Mouse (Mus musculus): ENCODE results near the gene Hcn2. TPM values are rescaled to one million over a fixed set of nuclear protein-coding genes. Genes with fewer than 3 reads are reported as not detected.
A peak's percentile ranks its signal among the peaks of the same experiment; 100 is the strongest.

Hcn2 gene
- total RNA-seq, 2 experiments from 2014 or later = 0.50 TPM; not detected in 1

DNA sequence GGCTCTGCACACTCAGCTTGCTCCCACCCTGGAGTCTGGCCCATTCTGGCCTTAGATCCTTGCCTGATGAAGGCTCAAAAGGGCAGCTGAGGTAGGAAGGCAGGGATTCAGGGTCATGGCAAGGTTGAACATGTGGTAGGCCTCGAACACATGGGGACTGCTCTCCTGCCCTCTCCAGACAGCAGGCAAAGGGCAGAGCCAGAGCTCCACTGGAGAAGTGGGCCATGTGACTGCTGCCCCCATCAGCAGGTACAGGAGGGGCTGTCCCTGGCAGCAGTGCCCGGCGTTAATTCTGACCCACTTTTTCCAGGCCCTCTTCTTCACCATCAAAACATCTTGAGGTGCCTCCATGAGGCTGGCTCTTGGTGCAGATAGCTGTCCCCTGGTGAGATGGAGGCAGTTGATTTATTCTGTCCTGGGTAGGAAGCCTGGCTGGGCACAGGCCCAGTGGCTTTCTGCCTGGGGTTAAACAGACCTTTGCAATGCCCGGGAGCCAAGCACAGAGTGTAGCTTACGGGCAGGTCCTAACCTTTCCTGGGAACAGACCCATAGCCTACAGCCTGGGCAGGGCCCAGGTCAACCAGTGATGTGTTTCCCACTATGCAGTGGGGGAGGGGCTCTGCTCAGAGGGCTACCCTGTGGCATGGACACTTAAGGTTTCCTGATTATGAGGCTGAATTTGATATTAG lies 9.9 kb upstream of the Hcn2 start:
- no peak for ATAC-seq (replicated peaks; ENCODE audit: low FRiP score, low TSS enrichment, poor library complexity, severe bottlenecking)

DNA sequence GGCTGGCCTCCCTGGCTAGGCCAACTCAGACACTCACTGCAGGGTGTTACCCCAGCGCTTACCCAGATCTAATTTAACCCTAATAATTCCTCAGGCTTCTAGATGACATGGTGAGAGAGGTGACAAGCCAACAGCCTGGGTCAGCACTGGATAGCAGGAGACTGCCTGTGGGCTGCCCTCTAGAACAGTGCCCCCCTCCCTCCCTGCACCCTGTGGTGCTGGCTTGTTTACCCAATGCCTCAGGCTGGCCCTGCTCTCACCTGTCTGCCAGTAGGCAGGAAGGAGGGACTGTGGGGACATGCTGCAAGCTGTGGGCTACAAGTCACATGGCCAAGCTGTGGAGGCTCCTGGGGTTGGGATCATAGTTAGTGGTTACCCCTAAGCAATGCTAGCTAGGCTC lies 9.3 kb upstream of the Hcn2 start:
- no peak for ATAC-seq (replicated peaks; ENCODE audit: low FRiP score, low TSS enrichment, poor library complexity, severe bottlenecking)

DNA sequence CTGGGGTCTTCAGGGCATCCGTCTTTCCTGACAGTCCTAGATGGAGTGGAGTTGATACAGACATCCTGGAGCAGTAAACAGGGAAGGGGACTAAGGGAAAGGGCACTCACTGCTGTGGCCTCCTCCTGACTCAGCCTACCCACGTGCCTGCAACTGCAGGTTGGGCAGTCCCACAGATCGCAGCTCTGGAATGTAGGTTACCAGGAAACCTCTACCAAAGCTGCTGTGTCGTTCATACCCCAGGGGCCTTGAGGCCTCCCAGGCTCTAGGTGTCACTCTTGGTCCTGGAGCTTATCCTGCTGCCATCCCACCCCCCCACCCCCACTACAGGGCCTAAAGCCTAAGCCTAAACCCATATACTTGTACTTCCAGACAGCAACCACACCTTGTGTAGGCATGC lies 8.7 kb upstream of the Hcn2 start:
- ATAC-seq (replicated peaks; ENCODE audit: low FRiP score, low TSS enrichment, poor library complexity, severe bottlenecking) = no peak

DNA sequence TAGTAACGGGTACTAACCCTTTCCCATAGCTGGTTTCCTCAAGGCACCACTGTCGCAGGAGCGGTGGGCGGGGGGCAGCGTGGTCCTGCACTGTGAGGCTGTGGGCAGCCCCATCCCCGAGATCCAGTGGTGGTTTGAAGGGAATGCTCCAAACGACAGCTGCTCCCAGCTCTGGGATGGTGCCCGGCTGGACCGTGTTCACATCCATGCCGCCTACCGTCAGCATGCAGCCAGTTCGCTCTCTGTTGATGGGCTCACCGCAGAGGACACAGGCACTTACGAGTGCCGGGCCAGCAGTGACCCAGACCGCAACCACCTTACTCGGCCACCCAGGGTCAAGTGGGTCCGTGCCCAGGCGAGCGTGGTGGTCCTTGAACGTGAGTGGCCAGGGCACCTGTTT lies 7.8 kb upstream of the Hcn2 start:
- ATAC-seq (replicated peaks; ENCODE audit: low FRiP score, low TSS enrichment, poor library complexity, severe bottlenecking) = no peak

DNA sequence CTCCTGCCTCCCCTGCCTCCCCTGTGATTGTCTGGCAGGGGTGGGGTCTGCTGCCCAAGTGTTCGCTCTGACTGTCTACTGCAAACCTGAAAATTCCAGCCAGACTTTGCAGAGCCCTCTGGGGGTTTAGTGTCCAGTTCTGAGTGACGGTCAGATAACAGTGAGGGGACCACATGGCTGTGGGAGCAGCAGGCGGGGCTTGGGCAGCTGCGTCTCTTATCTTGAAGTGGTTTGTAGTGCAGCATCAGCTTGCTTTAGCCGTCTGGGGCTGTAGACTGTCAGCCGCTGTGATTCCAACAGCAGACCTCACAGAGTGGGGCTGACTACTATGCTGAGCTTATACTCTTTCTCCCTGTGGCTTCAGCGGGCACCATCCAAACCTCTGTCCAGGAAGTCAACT lies 7.1 kb upstream of the Hcn2 start:
- ATAC-seq (replicated peaks; ENCODE audit: low FRiP score, low TSS enrichment, poor library complexity, severe bottlenecking) = no peak

DNA sequence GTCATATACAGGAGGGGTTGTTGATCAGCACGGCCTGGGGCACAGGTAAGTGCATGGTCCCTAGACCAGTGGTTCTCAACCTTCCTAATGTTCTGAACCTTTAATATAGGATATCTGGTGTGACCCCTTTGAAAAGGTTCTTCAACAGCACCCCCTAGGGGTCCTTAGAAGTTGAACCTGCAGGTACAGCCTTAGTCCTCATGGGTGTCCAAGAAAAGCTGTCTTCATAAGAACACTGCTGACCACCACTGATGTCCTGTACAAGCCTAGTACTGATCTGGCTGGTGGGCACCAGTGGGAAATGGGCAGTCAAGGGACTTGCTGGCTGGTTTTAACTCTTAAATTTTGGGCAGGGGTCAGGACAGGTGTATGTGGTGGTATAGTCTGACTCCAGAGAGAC lies 4.4 kb upstream of the Hcn2 start:
- 0 out of 2 replicates have a peak, but pooled peaks have one; percentile 3 for ATAC-seq (replicated peaks; ENCODE audit: low FRiP score, low TSS enrichment, poor library complexity, severe bottlenecking)

DNA sequence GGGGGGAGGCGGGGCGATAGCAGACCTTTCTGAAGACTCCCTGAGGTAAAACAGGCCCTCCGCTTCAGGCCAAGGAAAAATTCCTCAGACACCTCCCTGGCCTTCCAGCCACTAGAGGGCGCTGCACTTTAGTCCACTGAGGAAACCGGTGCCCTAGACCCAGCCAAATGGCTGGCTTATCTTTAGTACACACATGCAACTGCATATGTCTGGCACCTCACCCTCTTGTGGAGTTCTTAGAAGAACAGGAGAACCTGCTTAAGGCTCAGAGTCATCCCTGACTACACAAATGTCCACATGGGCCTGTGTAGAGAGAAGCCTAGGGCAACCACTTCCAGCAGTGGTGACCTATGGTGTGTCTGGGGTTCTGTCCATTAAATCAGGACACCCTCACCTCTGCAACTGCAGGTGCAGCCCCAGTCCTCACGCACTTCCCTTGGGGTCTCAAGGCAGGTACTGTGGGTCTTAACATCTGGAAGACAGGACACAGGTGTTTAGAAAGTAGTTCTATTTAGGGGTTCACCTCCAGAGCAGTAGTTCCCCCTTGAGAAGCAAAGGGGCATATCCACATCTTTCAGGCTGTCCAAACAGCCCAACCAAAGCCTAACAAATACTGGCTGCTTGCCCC lies 3.8 kb upstream of the Hcn2 start:
- peak; percentile 69 for ATAC-seq (replicated peaks; ENCODE audit: low FRiP score, low TSS enrichment, poor library complexity, severe bottlenecking)

DNA sequence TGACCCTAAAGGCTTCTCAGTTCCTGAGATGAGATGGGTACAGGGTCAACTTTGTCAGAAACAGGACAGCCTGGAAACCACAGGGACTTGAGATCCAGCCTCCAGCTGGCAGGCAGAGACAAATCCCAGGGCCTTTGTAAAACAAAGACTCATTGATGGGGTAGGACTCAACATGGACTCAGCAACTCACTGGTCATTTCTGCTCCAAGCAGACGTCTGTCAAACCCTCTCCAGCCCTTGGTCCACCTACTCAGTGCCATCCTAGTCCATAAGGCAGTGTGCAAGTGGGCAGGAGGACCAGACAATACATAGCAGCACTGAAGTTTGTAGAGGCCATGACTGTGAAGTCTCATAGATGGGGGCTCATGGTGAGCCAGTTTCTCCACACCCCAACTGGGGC lies 3.3 kb upstream of the Hcn2 start:
- no peak for ATAC-seq (replicated peaks; ENCODE audit: low FRiP score, low TSS enrichment, poor library complexity, severe bottlenecking)

DNA sequence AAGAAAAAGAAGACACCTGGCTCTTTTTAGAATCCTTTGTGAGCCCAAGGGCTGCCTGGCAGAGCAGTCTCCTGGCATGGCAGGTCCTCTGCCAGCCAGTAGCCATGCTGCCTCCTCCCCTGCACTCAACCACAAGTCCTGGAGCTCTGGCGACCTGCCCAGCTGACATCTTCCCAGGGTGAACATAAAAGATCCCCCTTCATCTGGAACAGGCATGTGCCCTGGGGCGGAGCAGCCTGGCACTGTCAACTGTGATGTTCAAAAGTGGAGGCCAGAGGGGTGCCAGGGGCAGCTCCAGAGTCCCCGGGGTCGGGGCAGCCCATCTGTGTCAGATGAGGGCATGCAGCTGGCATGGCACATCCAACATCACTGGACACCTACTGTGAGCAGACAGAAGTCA lies 1.4 kb upstream of the Hcn2 start:
- no peak for ATAC-seq (replicated peaks; ENCODE audit: low FRiP score, low TSS enrichment, poor library complexity, severe bottlenecking)

DNA sequence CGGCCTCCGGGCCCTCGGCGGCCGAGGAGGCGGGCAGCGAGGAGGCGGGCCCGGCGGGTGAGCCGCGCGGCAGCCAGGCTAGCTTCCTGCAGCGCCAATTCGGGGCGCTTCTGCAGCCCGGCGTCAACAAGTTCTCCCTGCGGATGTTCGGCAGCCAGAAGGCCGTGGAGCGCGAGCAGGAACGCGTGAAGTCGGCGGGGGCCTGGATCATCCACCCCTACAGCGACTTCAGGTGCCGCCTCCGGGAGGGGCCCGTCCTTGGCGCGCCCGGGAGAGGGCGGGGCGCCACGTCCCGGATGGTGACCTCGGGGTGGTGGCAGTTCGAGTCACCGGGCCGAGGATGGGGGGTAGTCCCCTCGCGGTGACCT lies 538 bp downstream of the Hcn2 start:
- no peak for ATAC-seq (replicated peaks; ENCODE audit: low FRiP score, low TSS enrichment, poor library complexity, severe bottlenecking)

DNA sequence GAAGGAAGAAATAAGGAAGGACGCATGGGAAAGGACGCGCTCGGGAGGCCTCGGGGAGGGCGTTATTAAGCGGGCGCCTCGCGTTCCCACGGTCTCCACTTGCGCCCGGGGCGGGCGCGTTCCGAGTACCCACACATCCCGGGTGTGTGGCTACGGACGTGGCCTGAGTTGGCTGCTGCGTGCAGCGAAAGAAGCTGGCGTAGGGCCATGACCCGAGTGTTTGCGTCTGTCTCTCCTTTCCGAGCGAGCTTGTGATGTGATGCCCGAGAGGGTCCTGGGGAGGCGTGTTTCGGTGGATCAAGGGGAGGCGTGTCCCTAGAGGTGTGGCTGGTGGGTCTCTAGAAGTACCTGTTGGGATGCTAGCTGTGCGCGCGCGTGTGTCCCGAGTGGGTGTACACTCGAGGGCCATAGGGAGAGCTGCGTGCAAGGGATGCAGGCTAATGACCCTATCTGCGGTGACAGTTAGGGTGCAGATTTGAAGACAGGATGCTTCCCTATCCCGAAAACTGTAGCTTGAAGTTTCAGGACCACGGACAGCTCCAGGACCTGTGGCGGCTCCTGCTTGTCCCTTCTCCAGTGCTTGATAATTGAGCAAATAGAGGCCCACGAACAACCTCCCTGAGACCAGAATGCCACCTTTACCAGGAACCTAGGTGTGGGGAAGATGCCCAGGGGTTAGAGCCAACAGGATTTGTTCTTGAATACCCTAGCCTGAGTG lies 1.4 kb downstream of the Hcn2 start:
- ATAC-seq (replicated peaks; ENCODE audit: low FRiP score, low TSS enrichment, poor library complexity, severe bottlenecking) = peak; percentile 50

DNA sequence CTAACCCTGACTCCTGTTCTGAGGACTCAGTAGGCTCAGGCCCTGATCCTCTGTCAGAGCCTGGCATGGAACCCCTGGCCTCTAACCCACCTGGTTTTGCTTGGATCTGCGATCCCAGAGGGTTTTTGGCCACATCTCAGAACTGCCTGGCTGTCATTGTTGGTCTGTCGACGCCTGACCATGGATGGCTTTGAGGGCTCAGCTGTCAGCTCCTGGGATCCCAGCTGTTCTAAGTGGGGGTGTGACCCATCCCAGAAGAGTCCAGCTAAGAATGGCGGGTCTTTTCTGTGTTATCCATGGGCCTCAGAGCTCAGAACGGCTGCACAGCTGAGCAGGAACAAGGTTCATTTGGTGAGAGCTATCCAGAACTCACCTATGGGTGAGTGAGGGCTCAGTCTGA lies 4.7 kb downstream of the Hcn2 start:
- ATAC-seq (replicated peaks; ENCODE audit: low FRiP score, low TSS enrichment, poor library complexity, severe bottlenecking) = no peak

DNA sequence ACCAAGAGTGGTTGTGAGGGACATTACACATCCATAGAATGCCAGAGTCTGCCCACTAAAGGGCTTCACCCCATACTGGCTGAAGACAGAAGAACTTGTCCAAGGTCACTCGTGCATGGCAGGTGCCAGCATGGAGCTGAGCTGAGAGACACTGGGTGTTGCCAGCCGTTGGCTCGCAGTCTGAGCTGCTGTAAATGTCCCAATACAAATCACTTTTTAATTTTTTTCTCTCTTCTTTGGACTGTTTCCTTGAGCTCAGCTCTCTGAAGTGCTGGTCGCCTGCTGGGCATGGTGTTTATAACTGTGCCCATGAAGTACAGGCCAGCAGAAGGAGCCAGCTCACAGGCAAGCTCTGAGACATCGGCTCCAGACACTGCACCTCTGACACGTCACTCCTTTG lies 6.6 kb downstream of the Hcn2 start:
- ATAC-seq (replicated peaks; ENCODE audit: low FRiP score, low TSS enrichment, poor library complexity, severe bottlenecking) = no peak

DNA sequence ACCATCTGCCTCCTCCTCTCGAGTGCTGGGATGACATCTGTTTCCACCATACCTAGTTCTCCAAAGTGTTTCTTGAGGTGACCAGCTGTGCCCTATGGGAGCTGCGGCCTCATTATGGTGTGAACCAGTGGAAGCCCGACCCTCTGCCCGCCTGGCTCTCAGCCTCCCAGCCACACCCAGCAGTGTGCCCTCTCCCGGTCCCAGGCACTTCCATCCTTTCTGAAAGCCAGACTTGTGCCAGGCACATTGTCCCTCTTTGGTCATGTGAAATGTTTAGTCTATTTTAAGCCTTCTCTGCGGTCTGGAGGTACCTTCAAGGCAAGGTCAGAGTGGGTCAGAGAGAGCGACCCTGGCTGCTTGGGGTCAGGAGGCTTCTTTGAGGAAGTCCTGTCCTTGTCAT lies 7.3 kb downstream of the Hcn2 start:
- ATAC-seq (replicated peaks; ENCODE audit: low FRiP score, low TSS enrichment, poor library complexity, severe bottlenecking) = no peak

DNA sequence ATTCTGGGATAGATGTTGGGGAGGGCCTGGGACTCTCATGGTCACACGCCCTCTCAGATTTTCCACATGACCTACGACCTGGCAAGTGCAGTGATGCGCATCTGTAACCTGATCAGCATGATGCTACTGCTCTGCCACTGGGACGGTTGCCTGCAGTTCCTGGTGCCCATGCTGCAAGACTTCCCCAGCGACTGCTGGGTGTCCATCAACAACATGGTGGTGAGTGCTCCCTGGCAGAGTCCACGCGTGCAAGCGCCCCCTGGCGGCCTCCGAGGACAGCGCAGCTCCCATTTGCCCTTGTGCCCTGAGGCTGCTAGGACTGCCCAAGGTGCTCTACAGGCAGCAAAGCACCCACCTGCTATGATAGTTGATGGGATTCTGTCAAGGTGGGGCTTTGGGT lies 9.7 kb downstream of the Hcn2 start:
- ATAC-seq (replicated peaks; ENCODE audit: low FRiP score, low TSS enrichment, poor library complexity, severe bottlenecking) = peak; percentile 66; the same call in 1 of the 2 replicates

DNA sequence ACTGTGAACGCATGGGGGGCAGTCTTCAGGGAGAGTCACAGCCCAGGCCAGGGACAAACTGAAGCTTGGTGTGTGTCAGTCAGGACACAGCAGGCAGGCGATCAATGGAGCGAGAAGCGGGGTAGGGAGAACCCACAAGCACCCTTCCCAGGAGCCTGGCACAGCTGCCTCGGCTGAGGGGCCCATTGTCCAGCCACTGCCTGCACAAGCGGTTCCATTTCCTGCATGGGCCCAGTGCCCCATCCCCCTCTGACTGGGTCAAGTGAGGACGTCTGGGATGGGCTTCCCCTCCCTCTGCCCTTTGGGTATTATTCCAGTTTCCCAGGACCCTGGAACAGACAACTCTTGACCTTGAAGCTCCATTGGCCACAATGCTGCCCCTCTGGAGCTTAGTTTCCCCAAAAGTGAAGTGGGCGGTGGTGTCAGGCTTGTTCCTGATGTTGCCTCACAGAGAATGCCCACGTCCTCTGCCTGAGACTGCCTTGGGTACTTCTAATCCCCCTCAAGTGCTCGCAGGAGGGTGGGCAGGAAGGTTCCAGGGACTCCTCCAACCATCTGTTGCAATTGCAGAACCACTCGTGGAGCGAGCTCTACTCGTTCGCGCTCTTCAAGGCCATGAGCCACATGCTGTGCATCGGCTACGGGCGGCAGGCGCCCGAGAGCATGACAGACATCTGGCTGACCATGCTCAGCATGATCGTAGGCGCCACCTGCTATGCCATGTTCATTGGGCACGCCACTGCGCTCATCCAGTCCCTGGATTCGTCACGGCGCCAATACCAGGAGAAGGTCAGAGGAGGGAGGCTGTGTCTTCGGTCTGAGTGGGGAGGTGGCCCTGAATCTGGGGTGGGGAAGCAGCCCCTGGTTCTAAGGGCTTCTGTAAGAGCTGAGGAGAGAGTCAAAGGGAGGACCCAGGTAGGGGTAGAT lies 12.2 kb downstream of the Hcn2 start:
- ATAC-seq (replicated peaks; ENCODE audit: low FRiP score, low TSS enrichment, poor library complexity, severe bottlenecking) = no peak

DNA sequence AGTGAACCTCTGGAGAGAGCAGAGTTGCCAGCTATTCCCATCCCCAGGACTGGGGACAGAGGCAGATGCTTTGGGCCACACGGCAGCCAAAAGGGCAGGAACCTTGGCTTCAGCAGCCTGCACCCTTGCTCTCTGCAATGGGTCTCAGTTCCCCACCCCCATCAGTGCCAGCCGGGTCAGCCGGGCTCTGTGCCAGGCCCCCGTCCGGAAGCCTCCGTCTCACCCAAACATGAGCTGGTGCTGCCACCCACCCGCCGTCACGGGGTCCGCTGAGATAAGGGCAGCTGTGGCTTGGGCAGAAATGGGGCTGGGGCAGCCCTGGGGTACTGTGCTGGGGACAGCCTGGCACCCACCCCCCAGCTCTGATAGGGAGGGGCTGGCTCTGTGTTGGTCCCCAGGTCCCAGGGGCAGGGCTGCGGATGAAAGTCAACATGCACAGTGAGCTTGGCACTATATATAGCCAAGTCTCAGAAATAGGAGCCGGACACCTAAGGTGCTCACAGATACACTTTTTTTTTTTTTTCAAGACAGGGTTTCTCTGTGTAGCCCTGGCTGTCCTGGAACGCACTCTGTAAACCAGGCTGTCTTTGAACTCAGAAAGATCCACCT lies 13.0 kb downstream of the Hcn2 start:
- no peak for ATAC-seq (replicated peaks; ENCODE audit: low FRiP score, low TSS enrichment, poor library complexity, severe bottlenecking)

DNA sequence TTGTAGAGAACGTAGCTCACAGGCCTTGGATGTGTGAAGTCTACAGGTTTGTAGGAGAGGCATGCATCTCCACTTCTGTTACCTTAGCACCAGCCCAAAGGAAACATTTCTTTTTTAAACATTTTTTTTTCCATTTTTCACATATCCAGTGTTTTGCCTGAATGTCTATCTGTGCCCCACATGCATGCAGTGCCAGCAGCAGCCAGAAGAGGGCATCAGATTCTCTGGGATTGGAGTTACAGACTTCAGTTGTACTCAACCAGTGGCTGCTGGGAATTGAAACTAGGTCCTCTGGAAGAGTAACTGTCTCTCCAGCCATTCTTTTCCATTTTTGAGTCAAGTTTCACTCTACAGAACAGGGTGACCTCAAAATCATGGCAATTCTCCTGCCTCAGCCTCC lies 16.1 kb downstream of the Hcn2 start:
- no peak for ATAC-seq (replicated peaks; ENCODE audit: low FRiP score, low TSS enrichment, poor library complexity, severe bottlenecking)

DNA sequence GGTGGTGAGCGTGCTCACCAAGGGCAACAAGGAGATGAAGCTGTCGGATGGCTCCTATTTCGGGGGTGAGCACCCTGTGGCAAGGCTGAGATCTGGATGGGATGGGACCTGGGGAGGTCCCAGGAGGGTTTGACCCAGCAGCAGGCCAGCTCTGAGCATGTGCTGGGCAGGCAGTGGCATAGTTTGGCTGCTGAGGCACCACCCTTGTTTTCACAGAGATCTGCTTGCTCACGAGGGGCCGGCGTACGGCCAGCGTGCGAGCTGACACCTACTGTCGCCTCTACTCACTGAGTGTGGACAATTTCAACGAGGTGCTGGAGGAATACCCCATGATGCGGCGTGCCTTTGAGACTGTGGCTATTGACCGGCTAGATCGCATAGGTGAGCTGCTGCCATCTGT lies 17.4 kb downstream of the Hcn2 start:
- ATAC-seq (replicated peaks; ENCODE audit: low FRiP score, low TSS enrichment, poor library complexity, severe bottlenecking) = no peak

DNA sequence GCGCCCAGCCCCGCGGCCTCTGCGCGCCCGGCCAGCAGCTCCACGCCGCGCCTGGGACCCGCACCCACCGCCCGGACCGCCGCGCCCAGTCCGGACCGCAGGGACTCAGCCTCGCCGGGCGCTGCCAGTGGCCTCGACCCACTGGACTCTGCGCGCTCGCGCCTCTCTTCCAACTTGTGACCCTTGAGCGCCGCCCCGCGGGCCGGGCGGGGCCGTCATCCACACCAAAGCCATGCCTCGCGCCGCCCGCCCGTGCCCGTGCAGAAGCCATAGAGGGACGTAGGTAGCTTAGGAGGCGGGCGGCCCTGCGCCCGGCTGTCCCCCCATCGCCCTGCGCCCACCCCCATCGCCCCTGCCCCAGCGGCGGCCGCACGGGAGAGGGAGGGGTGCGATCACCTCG lies 18.9 kb downstream of the Hcn2 start:
- no peak for ATAC-seq (replicated peaks; ENCODE audit: low FRiP score, low TSS enrichment, poor library complexity, severe bottlenecking)

Measured in megakaryocyte-erythroid progenitor cell, adult 5-6 weeks (primary cell).